Mouse (Mus musculus) heart, postnatal 0 days (tissue): ENCODE measurements at regions not wholly inside any gene's neighbourhood (a gene's known extent, or its start where the extent isn't known, plus 50 kb on each side); places are given as distances from the start of the nearest gene placed in this dataset.
A peak's percentile ranks its signal among the peaks of the same experiment; 100 is the strongest.

ENCODE experiments used
- ATAC-seq: fragments of 200-750 bp; cut with Nextera tagmentation; 2 replicates; pipeline ENCODE4 v1.8.0; 2017; ENCODE audit warnings: low read depth, moderate number of reproducible peaks, moderate library complexity; ENCODE audit not compliant: insufficient read depth
- DNase-seq: peaks from one replicate; pipeline ENCODE4 v3.0.0-alpha.2; 2016; ENCODE audit warnings: low spot score
- H3K27ac ChIP-seq: fragments of 300-500 bp; sonication (generic); 2 replicates; pipeline ENCODE4 v1.5.1; 2014; ENCODE audit warnings: low read depth, mild to moderate bottlenecking
- H3K27me3 ChIP-seq: fragments of 300-500 bp; sonication (generic); 2 replicates; pipeline ENCODE4 v1.6.1; 2014; ENCODE audit warnings: low read length, mixed read lengths; ENCODE audit not compliant: control insufficient read depth, insufficient read depth
- H3K36me3 ChIP-seq: fragments of 300-500 bp; sonication (generic); replicated peaks from 2 replicates; pipeline ENCODE4 v1.6.1; 2014; ENCODE audit warnings: low read length, mixed read lengths; ENCODE audit not compliant: control insufficient read depth, insufficient read depth
- H3K4me1 ChIP-seq: fragments of 300-500 bp; sonication (generic); 2 replicates; pipeline ENCODE4 v1.6.1; 2014; ENCODE audit warnings: antibody characterized with exemption; ENCODE audit not compliant: control insufficient read depth, insufficient read depth
- H3K4me2 ChIP-seq: fragments of 300-500 bp; sonication (generic); 2 replicates; pipeline ENCODE4 v1.6.1; 2014; ENCODE audit warnings: low read depth, mild to moderate bottlenecking, low read length, moderate library complexity
- H3K4me3 ChIP-seq: fragments of 300-500 bp; sonication (generic); 2 replicates; pipeline ENCODE4 v1.5.1; 2014; ENCODE audit warnings: low read depth, low read length
- H3K9ac ChIP-seq: fragments of 300-500 bp; sonication (generic); replicated peaks from 2 replicates; pipeline ENCODE4 v1.6.1; 2014; ENCODE audit warnings: low read depth, low read length, mixed read lengths
- H3K9me3 ChIP-seq: fragments of 300-500 bp; sonication (generic); replicated peaks from 2 replicates; pipeline ENCODE4 v1.6.1; 2016; ENCODE audit warnings: low read length; ENCODE audit not compliant: control insufficient read depth
- CTCF ChIP-seq: IDR thresholded peaks from 2 replicates; pipeline ENCODE4 v1.5.1; 2016; ENCODE audit warnings: antibody characterized with exemption, control low read depth, low read depth
- EP300 ChIP-seq: IDR thresholded peaks from 2 replicates; pipeline ENCODE4 v1.6.1; 2016; ENCODE audit warnings: antibody characterized with exemption, low read depth
- WGBS: fragments of 180-500 bp; shearing (Covaris S2); extraction: QIAGEN DNeasy Blood & Tissue Kit; methylation state at CpG from one replicate; pipeline ENCODE4 v1.1.7; 2014; 5-methylcytosine and 5-hydroxymethylcytosine counted together

- TF ChIP-seq EP300, result no peak
- TF ChIP-seq CTCF, result no peak
- no CpG with 5 or more reads among the region's 1 CpGs for WGBS
- DNase-seq (no peak), ATAC-seq (no peak)
- Histone ChIP-seq H3K9ac (no peak overlapping the region), H3K27me3 (no peaks in the 10 kb centered on the region), H3K4me2 (no peak overlapping the region), H3K36me3 (no peaks in the 10 kb centered on the region), H3K4me1 (no peaks in the 10 kb centered on the region), H3K9me3 (no peaks in the 10 kb centered on the region), H3K4me3 (no peak overlapping the region), H3K27ac (no peak overlapping the region)
Observed at GRCm38 (mm10) chr1:184147713-184148112, 113.6 kb upstream of the 1700056E22Rik start.

GRCm38 (mm10) chr1:184142974-184143373, 108.9 kb upstream of the 1700056E22Rik start:
- Histone ChIP-seq H3K9me3 (no peaks in the 10 kb centered on the region), H3K27ac (no peak overlapping the region), H3K27me3 (no peaks in the 10 kb centered on the region), H3K4me2 (no peak overlapping the region), H3K9ac (no peak overlapping the region), H3K4me1 (no peaks in the 10 kb centered on the region), H3K36me3 (no peaks in the 10 kb centered on the region), H3K4me3 (no peak overlapping the region)
- WGBS, result 73% methylated on average over 2 of the region's 2 CpGs
- no peak for TF ChIP-seq CTCF
- TF ChIP-seq EP300, result no peak
- no peak for DNase-seq
- no peak for ATAC-seq

- H3K4me3 ChIP-seq, result no peak overlapping the region
- ATAC-seq (no peak), DNase-seq (no peak)
- no peak overlapping the region for H3K9ac ChIP-seq
- 81% methylated on average over 5 of the region's 5 CpGs for WGBS
- H3K4me2 ChIP-seq, result no peak overlapping the region
- no peaks in the 10 kb centered on the region for H3K9me3 ChIP-seq
- H3K27me3 ChIP-seq, result no peaks in the 10 kb centered on the region
- no peak overlapping the region for H3K27ac ChIP-seq
- no peaks in the 10 kb centered on the region for H3K36me3 ChIP-seq
- TF ChIP-seq CTCF, result no peak
- TF ChIP-seq EP300, result no peak
- H3K4me1 ChIP-seq, result no peaks in the 10 kb centered on the region
Observed at GRCm38 (mm10) chr1:184140486-184140885, 106.4 kb upstream of the 1700056E22Rik start.

GRCm38 (mm10) chr1:184140082-184140481, 106.0 kb upstream of the 1700056E22Rik start:
- DNase-seq (no peak), ATAC-seq (no peak)
- 56% methylated on average over 4 of the region's 4 CpGs for WGBS

GRCm38 (mm10) chr1:184138661-184139060, 104.6 kb upstream of the 1700056E22Rik start:
- H3K27me3 ChIP-seq, result no peaks in the 10 kb centered on the region
- ATAC-seq (no peak), DNase-seq (no peak)
- H3K4me2 ChIP-seq, result no peak overlapping the region
- H3K4me1 ChIP-seq, result no peaks in the 10 kb centered on the region
- no peak overlapping the region for H3K27ac ChIP-seq
- no peaks in the 10 kb centered on the region for H3K36me3 ChIP-seq
- no peaks in the 10 kb centered on the region for H3K9me3 ChIP-seq
- no peak for TF ChIP-seq CTCF
- TF ChIP-seq EP300, result no peak
- WGBS, result 87% methylated on average over 3 of the region's 3 CpGs
- H3K9ac ChIP-seq, result no peak overlapping the region
- no peak overlapping the region for H3K4me3 ChIP-seq

More at GRCm38 (mm10) chr1:184140082-184140481, 106.0 kb upstream of the 1700056E22Rik start:
- H3K9me3 ChIP-seq, result no peaks in the 10 kb centered on the region
- H3K27me3 ChIP-seq, result no peaks in the 10 kb centered on the region
- no peaks in the 10 kb centered on the region for H3K36me3 ChIP-seq
- no peak for TF ChIP-seq CTCF
- no peak for TF ChIP-seq EP300
- H3K4me2 ChIP-seq, result no peak overlapping the region
- no peak overlapping the region for H3K4me3 ChIP-seq
- no peak overlapping the region for H3K9ac ChIP-seq
- H3K4me1 ChIP-seq, result no peaks in the 10 kb centered on the region
- no peak overlapping the region for H3K27ac ChIP-seq

- no peaks in the 10 kb centered on the region for H3K36me3 ChIP-seq
- no peak overlapping the region for H3K4me3 ChIP-seq
- no peaks in the 10 kb centered on the region for H3K27me3 ChIP-seq
- WGBS, result 48% methylated on average over 4 of the region's 4 CpGs
- H3K4me2 ChIP-seq, result no peak overlapping the region
- H3K4me1 ChIP-seq, result no peaks in the 10 kb centered on the region
- H3K9me3 ChIP-seq, result no peaks in the 10 kb centered on the region
- H3K27ac ChIP-seq, result no peak overlapping the region
- no peak for TF ChIP-seq CTCF
- no peak for TF ChIP-seq EP300
- ATAC-seq (peak; percentile 24; the same call in 1 of the 2 replicates), DNase-seq (no peak)
- H3K9ac ChIP-seq, result no peak overlapping the region
Observed at GRCm38 (mm10) chr1:184130897-184131296, 96.8 kb upstream of the 1700056E22Rik start.
